ENCODE assay signal across 19 mouse cellular contexts in genomic region chr7:136849811-136850210, GRCm38 (mm10). TPM values are rescaled to one million over a fixed set of nuclear protein-coding genes. Genes with fewer than 3 reads are reported as not detected.
"Had no signal": no experiment of that assay in that cellular context is flagged by ENCODE, and none has a peak within 500 bp of the region (broad histone marks: within the 10 kb centered on the region; RNA-seq: fewer than 3 reads in every experiment).

No protein-coding gene starts in this region.

- DNase-seq: layer of hippocampus, postnatal 36 days; retina, postnatal 1 day; right cerebral cortex, postnatal 25 days; spleen, adult 18-20 months; thymus, adult 2 months; thymus, postnatal 14 days; thymus, postnatal 4 days had no signal

- H3K9ac ChIP-seq: kidney, embryonic 15.5 days; liver, embryonic 12.5 days; liver, embryonic 15.5 days; lung, embryonic 15.5 days; midbrain, embryonic 13.5 days; neural tube, embryonic 13.5 days had no signal

- H3K4me1 ChIP-seq: liver, embryonic 12.5 days; liver, embryonic 15.5 days; megakaryocyte, embryonic 14.5 days had no signal

- H3K4me3 ChIP-seq: kidney, embryonic 15.5 days; left cerebral cortex, adult 2 months; liver, embryonic 12.5 days; liver, embryonic 15.5 days; lung, embryonic 15.5 days; megakaryocyte, embryonic 14.5 days; midbrain, embryonic 10.5 days; midbrain, embryonic 13.5 days; myocyte; neural tube, embryonic 13.5 days had no signal

- H3K9me3 ChIP-seq: kidney, embryonic 15.5 days; liver, embryonic 12.5 days; liver, embryonic 15.5 days; lung, embryonic 15.5 days; midbrain, embryonic 10.5 days; midbrain, embryonic 13.5 days; neural tube, embryonic 13.5 days had no signal

- H3K27ac ChIP-seq: kidney, embryonic 15.5 days; left cerebral cortex, adult 2 months; liver, embryonic 12.5 days; liver, embryonic 15.5 days; lung, embryonic 15.5 days; midbrain, embryonic 10.5 days; midbrain, embryonic 13.5 days; neural tube, embryonic 13.5 days had no signal

- H3K4me2 ChIP-seq: kidney, embryonic 15.5 days; liver, embryonic 12.5 days; liver, embryonic 15.5 days; lung, embryonic 15.5 days; midbrain, embryonic 13.5 days; neural tube, embryonic 13.5 days had no signal

- H3K36me3 ChIP-seq: kidney, embryonic 15.5 days; liver, embryonic 12.5 days; liver, embryonic 15.5 days; lung, embryonic 15.5 days; midbrain, embryonic 10.5 days; midbrain, embryonic 13.5 days; neural tube, embryonic 13.5 days had no signal

- H3K27me3 ChIP-seq: liver, embryonic 15.5 days; neural tube, embryonic 13.5 days had no signal

- ATAC-seq: liver, embryonic 12.5 days; midbrain, embryonic 13.5 days; midbrain, embryonic 16.5 days had no signal

RNA-seq across cellular contexts. Expression of gene Mgmt, which starts 44.6 kb away (rescaled TPM):
- total RNA-seq: monocyte, adult 5-6 weeks had no signal
